Mouse (Mus musculus) ES-Bruce4 (cell line): ENCODE results near the gene Stox2.

Experiments
- CTCF ChIP-seq: IDR thresholded peaks from one replicate; pipeline ENCODE4 v1.8.1; 2011; ENCODE audit warnings: low read depth, low read length
- POLR2A ChIP-seq: IDR thresholded peaks from one replicate; pipeline ENCODE4 v1.8.1; 2011; ENCODE audit warnings: low read length; ENCODE audit not compliant: insufficient read depth

GRCm38 (mm10) chr8:47191444-47192365 lies 254.5 kb downstream of the Stox2 start:
- no peak for TF ChIP-seq CTCF
- TF ChIP-seq POLR2A: no peak
